Mouse (Mus musculus) testis, adult 2 months (tissue): ENCODE data around the gene Cdk12.

Source experiments
- CTCF ChIP-seq: fragments of 200-500 bp; IDR thresholded peaks from 2 replicates; pipeline ENCODE4 v1.5.1; 2012; ENCODE audit warnings: low read depth, mild to moderate bottlenecking, inconsistent platforms, low read length, moderate library complexity; ENCODE audit not compliant: control insufficient read depth, insufficient read depth, insufficient replicate concordance
- POLR2A ChIP-seq: fragments of 200-500 bp; IDR thresholded peaks from 2 replicates; pipeline ENCODE4 v1.6.1; 2012; ENCODE audit warnings: low read depth, mild to moderate bottlenecking, inconsistent platforms, low read length, moderate library complexity; ENCODE audit not compliant: control insufficient read depth

DNA sequence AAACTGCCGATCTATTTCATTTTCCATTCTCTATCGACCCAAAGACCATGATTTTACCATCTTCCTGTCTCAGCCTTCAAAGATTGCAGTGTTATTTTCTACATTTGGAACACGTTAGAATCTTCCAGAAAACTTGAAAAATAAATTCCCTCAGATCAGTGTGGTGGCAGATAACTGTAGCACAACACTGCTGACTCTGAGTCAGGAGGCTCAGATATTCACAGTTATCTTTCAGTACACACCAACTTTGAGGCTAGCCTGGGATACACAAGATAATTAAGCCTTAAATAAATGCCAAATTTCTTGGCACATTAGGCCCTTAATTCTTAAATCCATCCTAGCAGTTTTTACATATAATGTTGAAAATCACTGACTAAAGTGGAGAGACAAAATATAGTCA, 41.6 kb downstream of the Cdk12 start:
- TF ChIP-seq CTCF (no peak), POLR2A (no peak)
